ENCODE assay signal across 9 mouse cellular contexts in the genomic region with DNA sequence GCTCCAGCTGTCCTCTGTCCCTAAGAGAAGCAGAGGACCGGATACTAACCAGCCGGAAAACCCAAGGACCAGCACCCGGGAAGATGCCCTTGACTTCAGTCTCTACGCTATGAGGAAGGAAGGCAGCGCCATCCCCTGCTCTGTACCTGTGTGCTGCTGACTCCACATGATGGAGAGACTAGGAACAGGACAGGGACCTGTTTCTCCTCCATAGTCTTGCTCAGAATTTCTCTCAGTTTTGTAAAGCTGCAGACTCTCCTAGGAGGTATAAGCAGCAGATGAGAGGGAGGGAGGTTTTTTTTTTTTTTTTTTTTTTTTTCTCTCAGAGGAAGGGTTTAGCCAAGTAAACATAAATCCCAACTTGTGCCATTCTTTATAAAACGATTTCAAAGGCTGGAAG. TPM values are rescaled to one million over a fixed set of nuclear protein-coding genes. Genes with fewer than 3 reads are reported as not detected.
A peak's percentile ranks its signal among the peaks of the same experiment; 100 is the strongest.
DNase-seq lines count a peak whose midpoint lies in the region; ATAC-seq and TF ChIP-seq lines count a peak whose summit lies in the region.
"Had no signal": no experiment of that assay in that cellular context is flagged by ENCODE, and none has a peak within 500 bp of the region (broad histone marks: within the 10 kb centered on the region; RNA-seq: fewer than 3 reads in every experiment).

A gene (plus strand): TSS at position 301 of the 400 bp plus-strand sequence.

- peak within 1 kb of the TSS; percentile 28; the same call in 1 of the 2 replicates for H3K9ac ChIP-seq in heart, embryonic 11.5 days (ENCODE audit: low read depth, low read length)
- H3K9ac ChIP-seq in forebrain, postnatal 0 days, result peak within 1 kb of the TSS; percentile 53
- H3K9ac ChIP-seq in liver, embryonic 16.5 days (ENCODE audit: low read depth, low read length), result no peak within 1 kb of the TSS

- H3K4me3 ChIP-seq in heart, embryonic 11.5 days (ENCODE audit: low read depth, low read length), result peak within 1 kb of the TSS; percentile 37
- H3K4me3 ChIP-seq in E14TG2a.4 (replicated peaks; ENCODE audit: low read length), result peak within 1 kb of the TSS; percentile 55
- H3K4me3 ChIP-seq in forebrain, postnatal 0 days (ENCODE audit: low read depth, low read length), result peak within 1 kb of the TSS; percentile 38
- H3K4me3 ChIP-seq in liver, embryonic 16.5 days (ENCODE audit: low read depth, low read length), result no peak within 1 kb of the TSS
- H3K4me3 ChIP-seq: erythroblast, embryonic 14.5 days had no signal

- no peak within 1 kb of the TSS for H3K27ac ChIP-seq in heart, embryonic 11.5 days (ENCODE audit: low read depth, low read length)
- H3K27ac ChIP-seq in forebrain, postnatal 0 days (ENCODE audit: low read depth, low read length), result peak within 1 kb of the TSS; percentile 57; the same call in 1 of the 2 replicates
- H3K27ac ChIP-seq in liver, embryonic 16.5 days (ENCODE audit: low read length), result no peak within 1 kb of the TSS

- peaks cover 4% of the 10 kb centered on the region; the same call in 1 of the 2 replicates for H3K4me1 ChIP-seq in heart, embryonic 11.5 days (ENCODE audit: control insufficient read depth, insufficient read depth, low read length)
- peaks cover 16% of the 10 kb centered on the region for H3K4me1 ChIP-seq in E14TG2a.4 (replicated peaks; ENCODE audit: low read depth, low read length)
- H3K4me1 ChIP-seq in forebrain, postnatal 0 days (ENCODE audit: insufficient read depth), result 0 out of 2 replicates have a peak, but pooled peaks cover 5% of the 10 kb centered on the region
- H3K4me1 ChIP-seq in liver, embryonic 16.5 days (ENCODE audit: control insufficient read depth, low read depth, low read length), result no peaks in the 10 kb centered on the region

- DNase-seq in heart, postnatal 10 days, result no peak
- DNase-seq in forebrain, postnatal 0 days, result no peak
- DNase-seq in spleen, postnatal 10 days (ENCODE audit: low spot score in 2 of 2), result no peak
- no peak for DNase-seq in layer of hippocampus, adult 9-11 months
- DNase-seq in cerebellum, adult 11 months, result no peak

- TF ChIP-seq CTCF in E14TG2a.4 (conservative IDR thresholded peaks at IDR 0.05; ENCODE audit: low read length), result no peak
- no peak for TF ChIP-seq CTCF in forebrain, postnatal 0 days (IDR thresholded peaks at IDR 0.05; ENCODE audit: low read depth)

- no peaks in the 10 kb centered on the region for H3K9me3 ChIP-seq in heart, embryonic 11.5 days (replicated peaks; ENCODE audit: control insufficient read depth, low read length)
- H3K9me3 ChIP-seq in E14TG2a.4 (ENCODE audit: low read length), result no peaks in the 10 kb centered on the region
- no peaks in the 10 kb centered on the region for H3K9me3 ChIP-seq in forebrain, postnatal 0 days (ENCODE audit: low read length)
- H3K9me3 ChIP-seq in liver, embryonic 16.5 days (replicated peaks; ENCODE audit: control insufficient read depth, low read length), result no peaks in the 10 kb centered on the region

- WGBS in heart, embryonic 11.5 days (ENCODE audit: insufficient replicate concordance), result 60% methylated on average over 6 of the region's 6 CpGs
- WGBS in forebrain, postnatal 0 days, result 74% methylated on average over 6 of the region's 6 CpGs
- 55% methylated on average over 6 of the region's 6 CpGs for WGBS in liver, embryonic 16.5 days (ENCODE audit: insufficient replicate concordance)

- H3K36me3 ChIP-seq in heart, embryonic 11.5 days (ENCODE audit: control insufficient read depth, insufficient read depth, low read length), result no peaks in the 10 kb centered on the region
- no peaks in the 10 kb centered on the region for H3K36me3 ChIP-seq in E14TG2a.4 (ENCODE audit: insufficient read depth, low read length)
- no peaks in the 10 kb centered on the region for H3K36me3 ChIP-seq in forebrain, postnatal 0 days (ENCODE audit: insufficient read depth)
- H3K36me3 ChIP-seq in liver, embryonic 16.5 days (ENCODE audit: control insufficient read depth, insufficient read depth), result no peaks in the 10 kb centered on the region

- H3K27me3 ChIP-seq in heart, embryonic 11.5 days (ENCODE audit: control insufficient read depth, insufficient read depth, low read length), result peaks cover 59% of the 10 kb centered on the region
- peaks cover 80% of the 10 kb centered on the region for H3K27me3 ChIP-seq in E14TG2a.4 (ENCODE audit: insufficient read depth, low read length)
- no peaks in the 10 kb centered on the region for H3K27me3 ChIP-seq in forebrain, postnatal 0 days (ENCODE audit: insufficient read depth, low read length)
- peaks cover 38% of the 10 kb centered on the region for H3K27me3 ChIP-seq in liver, embryonic 16.5 days (ENCODE audit: control insufficient read depth, insufficient read depth, low read depth, low read length)

- peak within 1 kb of the TSS; percentile 71 for H3K4me2 ChIP-seq in heart, embryonic 11.5 days
- H3K4me2 ChIP-seq in forebrain, postnatal 0 days (ENCODE audit: low read depth), result peak within 1 kb of the TSS; percentile 79
- 0 out of 2 replicates have a peak within 1 kb of the TSS, but pooled peaks have one; percentile 15 for H3K4me2 ChIP-seq in liver, embryonic 16.5 days (ENCODE audit: low read depth, low read length)

- no peak for ATAC-seq in heart, embryonic 11.5 days (replicated peaks; ENCODE audit: insufficient number of reproducible peaks, low FRiP score, low TSS enrichment)
- no peak for ATAC-seq in forebrain, postnatal 0 days
- no peak for ATAC-seq in liver, embryonic 16.5 days (ENCODE audit: low read depth)

- intact Hi-C loops in heart, postnatal 10 days (cut with DNase I), result no loop called here

RNA-seq across cellular contexts. Expression of the gene that starts here (rescaled TPM):
- polyA plus RNA-seq in heart, embryonic 11.5 days (2014; fragmentation: Nextera tagmentation; extraction: Ambion mirVana), result not detected in 2 replicates
- total RNA-seq in heart, postnatal 10 days (2021), result under 1 TPM; 0.07 to 0.10 TPM
- 1.0 TPM in 2 replicates for total RNA-seq in forebrain, postnatal 0 days (2014; rRNA removed)
- 0.43 and 1.2 TPM in 2 replicates for polyA plus RNA-seq in forebrain, postnatal 0 days (2015; fragmentation: Nextera tagmentation; extraction: Ambion mirVana)
- 0.06 TPM in 2 replicates for polyA plus RNA-seq in liver, embryonic 16.5 days (2015; fragmentation: Nextera tagmentation; extraction: Ambion mirVana)
- polyA plus RNA-seq: erythroblast, embryonic 14.5 days had no signal

Comparison
In these comparisons a context has a peak if more than half of its experiments do, and no peak if none do; other contexts are left out.
1. H3K4me2 ChIP-seq: peak in every context shown above with its lines; median percentile 79 in forebrain, postnatal 0 days; 71 in heart, embryonic 11.5 days; 15 in liver, embryonic 16.5 days.